Mouse (Mus musculus) limb, embryonic 12.5 days (tissue): ENCODE measurements around the gene Shc1. TPM values are rescaled to one million over a fixed set of nuclear protein-coding genes. Genes with fewer than 3 reads are reported as not detected.

Experiments used
- ATAC-seq: fragments of 200-750 bp; cut with Nextera tagmentation; 2 replicates; pipeline ENCODE4 v1.8.0; 2017; ENCODE audit warnings: low read depth, moderate TSS enrichment; ENCODE audit not compliant: insufficient number of reproducible peaks, insufficient read depth, low FRiP score, low TSS enrichment
- H3K27ac ChIP-seq: fragments of 300-500 bp; sonication (generic); 2 replicates; pipeline ENCODE4 v1.5.1; 2016; ENCODE audit warnings: mild to moderate bottlenecking, moderate library complexity
- H3K27me3 ChIP-seq: fragments of 300-500 bp; sonication (generic); 2 replicates; pipeline ENCODE4 v1.6.1; 2016; ENCODE audit warnings: mild to moderate bottlenecking, moderate library complexity
- H3K36me3 ChIP-seq: fragments of 300-500 bp; sonication (generic); 2 replicates; pipeline ENCODE4 v1.6.1; 2016; ENCODE audit warnings: mild to moderate bottlenecking, moderate library complexity
- H3K4me1 ChIP-seq: fragments of 300-500 bp; sonication (generic); replicated peaks from 2 replicates; pipeline ENCODE4 v1.6.1; 2016
- H3K4me2 ChIP-seq: fragments of 300-500 bp; sonication (generic); 2 replicates; pipeline ENCODE4 v1.6.1; 2016; ENCODE audit warnings: mild to moderate bottlenecking, moderate library complexity
- H3K4me3 ChIP-seq: fragments of 300-500 bp; sonication (generic); replicated peaks from 2 replicates; pipeline ENCODE4 v1.5.1; 2016; ENCODE audit warnings: mild to moderate bottlenecking
- H3K9ac ChIP-seq: fragments of 300-500 bp; sonication (generic); replicated peaks from 2 replicates; pipeline ENCODE4 v1.6.1; 2016; ENCODE audit warnings: mild to moderate bottlenecking, moderate library complexity
- H3K9me3 ChIP-seq: fragments of 300-500 bp; sonication (generic); 2 replicates; pipeline ENCODE4 v1.6.1; 2016; ENCODE audit warnings: mild to moderate bottlenecking, moderate library complexity
- WGBS: fragments of 180-500 bp; shearing (Covaris S2); methylation state at CpG from one replicate; pipeline ENCODE4 v1.1.7; 2016; 5-methylcytosine and 5-hydroxymethylcytosine counted together
- polyA plus RNA-seq: library from polyadenylated mRNA; unstranded; fragments of >200 nt; fragmentation: Nextera tagmentation; extraction: Ambion mirVana; gene quantifications from 2 replicates; pipeline ENCODE4 v1.2.1, GENCODE M21; 2016

The Shc1 gene
- polyA plus RNA-seq, 1 experiment from 2014 or later = 84.4 TPM

- Histone ChIP-seq H3K36me3 (peaks cover 54% of the 10 kb centered on the region), H3K9me3 (no peaks in the 10 kb centered on the region)
- WGBS = 86% methylated on average over 6 of the region's 6 CpGs
Measured at GRCm38 (mm10) chr3:89406887-89407286, 11.4 kb upstream of the Shc1 start.

GRCm38 (mm10) chr3:89408448-89408847 is 9.8 kb upstream of the Shc1 start:
- Histone ChIP-seq H3K9me3 (no peaks in the 10 kb centered on the region), H3K27ac (no peak overlapping the region), H3K4me2 (no peak overlapping the region), H3K4me3 (no peak overlapping the region), H3K27me3 (no peaks in the 10 kb centered on the region), H3K4me1 (peaks cover 6% of the 10 kb centered on the region), H3K36me3 (peaks cover 44% of the 10 kb centered on the region), H3K9ac (no peak overlapping the region; the same call in 1 of the 2 replicates)
- WGBS = 58% methylated on average over 16 of the region's 16 CpGs
- ATAC-seq = no peak

More at GRCm38 (mm10) chr3:89406887-89407286, 11.4 kb upstream of the Shc1 start:
- Histone ChIP-seq H3K4me3 (no peak overlapping the region), H3K27me3 (no peaks in the 10 kb centered on the region), H3K4me2 (no peak overlapping the region), H3K9ac (no peak overlapping the region), H3K27ac (no peak overlapping the region), H3K4me1 (peaks cover 6% of the 10 kb centered on the region)
- ATAC-seq = no peak

GRCm38 (mm10) chr3:89409701-89410100 is 8.5 kb upstream of the Shc1 start:
- 95% methylated on average over 3 of the region's 3 CpGs for WGBS
- ATAC-seq = no peak
- H3K36me3 ChIP-seq = peaks cover 43% of the 10 kb centered on the region
- H3K27me3 ChIP-seq = no peaks in the 10 kb centered on the region
- peaks cover 6% of the 10 kb centered on the region for H3K4me1 ChIP-seq
- no peak overlapping the region for H3K4me2 ChIP-seq
- no peak overlapping the region for H3K4me3 ChIP-seq
- H3K9ac ChIP-seq = no peak overlapping the region
- H3K27ac ChIP-seq = no peak overlapping the region
- no peaks in the 10 kb centered on the region for H3K9me3 ChIP-seq

- Histone ChIP-seq H3K27me3 (no peaks in the 10 kb centered on the region), H3K27ac (no peak overlapping the region), H3K4me3 (peak overlapping the region; percentile 55), H3K9me3 (no peaks in the 10 kb centered on the region), H3K9ac (peak overlapping the region; percentile 53), H3K4me2 (peak overlapping the region; percentile 68), H3K4me1 (peaks cover 6% of the 10 kb centered on the region), H3K36me3 (peaks cover 49% of the 10 kb centered on the region)
- ATAC-seq = no peak
- WGBS = 78% methylated on average over 10 of the region's 10 CpGs
Measured at GRCm38 (mm10) chr3:89410864-89411263, 7.4 kb upstream of the Shc1 start.

GRCm38 (mm10) chr3:89411490-89412393 is 6.5 kb upstream of the Shc1 start, which contains the start of gene Flad1:
Gene Flad1 (minus strand): TSS chr3:89411870.
- peak within 1 kb of the TSS; percentile 45; the same call in 1 of the 2 replicates for H3K27ac ChIP-seq
- peak within 1 kb of the TSS; percentile 53 for H3K9ac ChIP-seq
- no peaks in the 10 kb centered on the region for H3K27me3 ChIP-seq
- H3K36me3 ChIP-seq = peaks cover 56% of the 10 kb centered on the region
- peaks cover 13% of the 10 kb centered on the region for H3K4me1 ChIP-seq
- H3K4me2 ChIP-seq = peak within 1 kb of the TSS; percentile 68
- peak within 1 kb of the TSS; percentile 55 for H3K4me3 ChIP-seq
- H3K9me3 ChIP-seq = no peaks in the 10 kb centered on the region
- WGBS = 8% methylated on average over 28 of the region's 28 CpGs
- ATAC-seq = peak; percentile 99

- Histone ChIP-seq H3K9me3 (no peaks in the 10 kb centered on the region), H3K36me3 (peaks cover 36% of the 10 kb centered on the region), H3K9ac (no peak overlapping the region), H3K27ac (no peak overlapping the region), H3K4me2 (peak overlapping the region; percentile 80), H3K27me3 (no peaks in the 10 kb centered on the region), H3K4me1 (peaks cover 27% of the 10 kb centered on the region), H3K4me3 (0 out of 2 replicates have a peak overlapping the region, but pooled peaks have one; percentile 60)
- ATAC-seq = no peak
- WGBS = 98% methylated on average over 8 of the region's 8 CpGs
Measured at GRCm38 (mm10) chr3:89416158-89416557, 2.1 kb upstream of the Shc1 start.

DNA sequence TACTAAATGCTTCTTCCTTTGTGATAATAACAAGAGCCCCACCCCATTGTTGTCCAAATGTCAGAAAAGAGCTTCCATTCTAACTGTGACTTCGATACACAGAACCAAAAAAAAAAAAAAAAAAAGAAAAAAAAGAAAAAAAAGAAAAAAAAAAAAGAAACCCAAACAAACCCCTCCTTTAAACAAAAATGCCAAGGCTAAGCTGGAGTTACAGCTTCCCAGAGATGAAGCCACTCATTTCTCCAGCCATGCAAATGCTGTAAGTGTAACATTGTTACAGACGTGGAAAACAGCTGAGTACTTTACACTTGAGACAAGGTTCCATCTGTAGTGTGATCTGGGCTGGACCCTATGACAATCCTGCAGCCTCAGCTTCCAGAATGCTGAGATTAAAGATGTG is 1.1 kb upstream of the Shc1 start:
- H3K27me3 ChIP-seq = no peaks in the 10 kb centered on the region
- H3K36me3 ChIP-seq = peaks cover 36% of the 10 kb centered on the region
- 38% methylated on average over 2 of the region's 2 CpGs for WGBS
- peak overlapping the region; percentile 66 for H3K9ac ChIP-seq
- peak overlapping the region; percentile 80 for H3K4me2 ChIP-seq
- H3K4me1 ChIP-seq = peaks cover 35% of the 10 kb centered on the region
- H3K9me3 ChIP-seq = no peaks in the 10 kb centered on the region
- H3K4me3 ChIP-seq = peak overlapping the region; percentile 60
- peak overlapping the region; percentile 97 for H3K27ac ChIP-seq
- ATAC-seq = no peak

- Histone ChIP-seq H3K9ac (peak overlapping the region; percentile 66), H3K4me1 (peaks cover 42% of the 10 kb centered on the region), H3K27me3 (no peaks in the 10 kb centered on the region), H3K36me3 (peaks cover 39% of the 10 kb centered on the region), H3K9me3 (no peaks in the 10 kb centered on the region), H3K4me2 (peak overlapping the region; percentile 80), H3K27ac (peak overlapping the region; percentile 97), H3K4me3 (peak overlapping the region; percentile 60)
- peak; percentile 53 for ATAC-seq
- 0% methylated on average over 20 of the region's 20 CpGs for WGBS
Measured at GRCm38 (mm10) chr3:89417840-89418169, 438 bp upstream of the Shc1 start.

GRCm38 (mm10) chr3:89418861-89419250 is 613 bp downstream of the Shc1 start:
- 1% methylated on average over 16 of the region's 16 CpGs for WGBS
- H3K36me3 ChIP-seq = peaks cover 43% of the 10 kb centered on the region
- H3K4me1 ChIP-seq = peaks cover 48% of the 10 kb centered on the region
- no peaks in the 10 kb centered on the region for H3K27me3 ChIP-seq
- peak overlapping the region; percentile 97 for H3K27ac ChIP-seq
- H3K9me3 ChIP-seq = no peaks in the 10 kb centered on the region
- ATAC-seq = 0 out of 2 replicates have a peak, but pooled peaks have one; percentile 4
- H3K9ac ChIP-seq = peak overlapping the region; percentile 62
- H3K4me3 ChIP-seq = peak overlapping the region; percentile 60
- peak overlapping the region; percentile 80 for H3K4me2 ChIP-seq

DNA sequence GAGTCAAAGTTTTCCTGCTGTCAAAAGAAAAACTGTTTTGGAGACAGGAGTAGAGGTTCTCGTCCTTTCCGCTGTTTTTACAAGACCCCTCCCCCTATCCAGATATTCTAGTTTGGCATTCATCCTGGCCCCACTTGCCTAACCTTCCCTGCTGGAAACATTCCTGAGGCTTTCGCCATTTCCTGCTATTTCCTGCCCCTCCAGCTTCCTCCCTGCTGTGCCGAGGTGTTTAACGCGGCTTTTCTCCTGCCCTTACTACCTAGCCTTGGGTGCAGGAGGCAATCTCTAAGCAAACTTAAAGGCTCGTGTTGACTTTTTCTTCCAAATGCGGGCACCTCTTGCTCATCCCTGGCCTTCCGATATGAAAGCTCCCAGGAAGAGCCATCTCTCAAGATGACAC is 1.3 kb downstream of the Shc1 start:
- Histone ChIP-seq H3K36me3 (peaks cover 43% of the 10 kb centered on the region), H3K27ac (peak overlapping the region; percentile 97), H3K4me1 (peaks cover 48% of the 10 kb centered on the region), H3K9me3 (no peaks in the 10 kb centered on the region), H3K27me3 (no peaks in the 10 kb centered on the region), H3K4me2 (peak overlapping the region; percentile 80), H3K4me3 (peak overlapping the region; percentile 60), H3K9ac (peak overlapping the region; percentile 62)
- 1% methylated on average over 9 of the region's 9 CpGs for WGBS
- no peak for ATAC-seq

GRCm38 (mm10) chr3:89419981-89420380 is 1.7 kb downstream of the Shc1 start:
- no peaks in the 10 kb centered on the region for H3K27me3 ChIP-seq
- no peaks in the 10 kb centered on the region for H3K9me3 ChIP-seq
- WGBS = 12% methylated on average over 3 of the region's 3 CpGs
- H3K36me3 ChIP-seq = peaks cover 43% of the 10 kb centered on the region
- H3K4me1 ChIP-seq = peaks cover 48% of the 10 kb centered on the region
- H3K9ac ChIP-seq = peak overlapping the region; percentile 62
- H3K4me3 ChIP-seq = peak overlapping the region; percentile 60
- H3K4me2 ChIP-seq = peak overlapping the region; percentile 80
- H3K27ac ChIP-seq = peak overlapping the region; percentile 97
- ATAC-seq = no peak
